ENCODE assay signal across 8 mouse cellular contexts in genomic region chr13:15464741-15465250, GRCm38 (mm10). TPM values are rescaled to one million over a fixed set of nuclear protein-coding genes. Genes with fewer than 3 reads are reported as not detected.
DNase-seq lines count a peak whose midpoint lies in the region; ATAC-seq and TF ChIP-seq lines count a peak whose summit lies in the region.

No protein-coding gene starts in this region.

- WGBS in cerebellum, adult 2 months = 8% methylated on average over 11 of the region's 11 CpGs
- WGBS in hindbrain, embryonic 13.5 days = under 1% methylated on average over 11 of the region's 11 CpGs

- no peak overlapping the region for H3K27ac ChIP-seq in cerebellum, adult 2 months (ENCODE audit: insufficient read depth, low read length)
- H3K27ac ChIP-seq in cortical plate, adult 2 months (ENCODE audit: insufficient read depth, low read length) = no peak overlapping the region
- peak overlapping the region; percentile 88; the same call in 1 of the 2 replicates for H3K27ac ChIP-seq in hindbrain, embryonic 13.5 days

- H3K36me3 ChIP-seq in hindbrain, embryonic 13.5 days = no peaks in the 10 kb centered on the region

- ATAC-seq in hindbrain, embryonic 13.5 days (ENCODE audit: low FRiP score) = no peak

- H3K9ac ChIP-seq in hindbrain, embryonic 13.5 days = peak overlapping the region; percentile 79

- peaks cover 3% of the 10 kb centered on the region; the same call in 1 of the 2 replicates for H3K27me3 ChIP-seq in cerebellum, adult 2 months (ENCODE audit: control insufficient read depth, insufficient read depth, low read length)
- peaks cover 48% of the 10 kb centered on the region for H3K27me3 ChIP-seq in hindbrain, embryonic 13.5 days

- no peaks in the 10 kb centered on the region for H3K9me3 ChIP-seq in hindbrain, embryonic 13.5 days

- H3K4me3 ChIP-seq in cerebellum, adult 2 months (replicated peaks; ENCODE audit: insufficient read depth, low read depth, low read length) = peak overlapping the region; percentile 30
- peak overlapping the region; percentile 39 for H3K4me3 ChIP-seq in cortical plate, adult 2 months (ENCODE audit: insufficient read depth, low read length)
- H3K4me3 ChIP-seq in hindbrain, embryonic 13.5 days = peak overlapping the region; percentile 73

- no peak for TF ChIP-seq POLR2A in cerebellum, adult 2 months (IDR thresholded peaks at IDR 0.05; ENCODE audit: borderline replicate concordance, insufficient read depth, low read length)
- TF ChIP-seq POLR2A in cortical plate, adult 2 months (IDR thresholded peaks at IDR 0.05; ENCODE audit: extremely low read depth, insufficient read depth, low read length) = no peak

- peak overlapping the region; percentile 94 for H3K4me2 ChIP-seq in hindbrain, embryonic 13.5 days

- H3K4me1 ChIP-seq in cerebellum, adult 2 months (ENCODE audit: control insufficient read depth, insufficient read depth, low read length) = no peaks in the 10 kb centered on the region
- no peaks in the 10 kb centered on the region for H3K4me1 ChIP-seq in cortical plate, adult 2 months (ENCODE audit: control insufficient read depth, insufficient read depth, low read length)
- H3K4me1 ChIP-seq in hindbrain, embryonic 13.5 days (replicated peaks) = peaks cover 38% of the 10 kb centered on the region

- no peak for TF ChIP-seq CTCF in cerebellum, adult 2 months (IDR thresholded peaks at IDR 0.05; ENCODE audit: borderline replicate concordance, insufficient read depth, low read depth, low read length)
- TF ChIP-seq CTCF in cortical plate, adult 2 months (IDR thresholded peaks at IDR 0.05; ENCODE audit: extremely low read depth, insufficient read depth, low read length) = no peak

- no peak for DNase-seq in cerebellum, adult 2 months
- DNase-seq in cerebellum, postnatal 25 days = no peak
- peak; percentile 4 for DNase-seq in lung, postnatal 10 days
- no peak for DNase-seq in layer of hippocampus, postnatal 10 days (ENCODE audit: low spot score in 2 of 2)
- DNase-seq in cerebellum, adult 9-10 months = no peak
- DNase-seq in left cerebral cortex, adult 9 months (ENCODE audit: low spot score in 2 of 2) = no peak

RNA-seq across cellular contexts. Expression of gene Gli3, which starts 1.8 kb away (rescaled TPM):
- 2.2 and 2.4 TPM in 2 replicates for polyA plus RNA-seq in cerebellum, adult 2 months (2012; rRNA removed)
- polyA plus RNA-seq in cortical plate, adult 2 months (2012; rRNA removed) = 3.9 and 4.0 TPM in 2 replicates
- 7.4 and 7.9 TPM in 2 replicates for polyA plus RNA-seq in hindbrain, embryonic 13.5 days (2015; fragmentation: Nextera tagmentation; extraction: Ambion mirVana)
- 10 to 100 TPM; 10.1 to 13.0 TPM for total RNA-seq in layer of hippocampus, postnatal 10 days (2021)
